Mouse (Mus musculus): ENCODE data around the gene Vmn1r194.
"Not testable (repeated sequence)": the region's sequence is repeated elsewhere in the genome, so short reads cannot be mapped to it uniquely, and the experiment has no call there.

The Vmn1r194 gene

GRCm38 (mm10) chr13:22243915-22244314 lies at the start of gene Vmn1r194:
Vmn1r194 (plus strand) TSS chr13:22244215.
- DNase-seq (ENCODE audit: low spot score): no peak

GRCm38 (mm10) chr13:22223060-22223459 lies 21.0 kb upstream of the Vmn1r194 start, which contains the start of gene Vmn1r193:
Vmn1r193 (minus strand) TSS chr13:22223160.
- not testable (repeated sequence) for DNase-seq (ENCODE audit: low spot score)

GRCm38 (mm10) chr13:22270222-22270621 lies 26.2 kb downstream of the Vmn1r194 start, which contains the start of gene Vmn1r195:
Vmn1r195 (plus strand) TSS chr13:22270522.
- not testable (repeated sequence) for DNase-seq (ENCODE audit: low spot score)

- no peak for DNase-seq (ENCODE audit: low spot score)
Measured at GRCm38 (mm10) chr13:22271721-22272120, 27.7 kb downstream of the Vmn1r194 start.

- DNase-seq (ENCODE audit: low spot score): no peak
Measured at GRCm38 (mm10) chr13:22284578-22284977, 40.6 kb downstream of the Vmn1r194 start.

- no peak for DNase-seq (ENCODE audit: low spot score)
Measured at GRCm38 (mm10) chr13:22289620-22290019, 45.6 kb downstream of the Vmn1r194 start, which contains the start of gene Vmn1r196. Vmn1r196 (plus strand) TSS chr13:22289920.

All from adipocyte (in vitro differentiated cells).